Mouse (Mus musculus) heart, adult 2 months (tissue): ENCODE data around the gene Dpp4. TPM values are rescaled to one million over a fixed set of nuclear protein-coding genes. Genes with fewer than 3 reads are reported as not detected.

Experiments
- DNase-seq, 2 experiments: peaks; one replicate each; pipeline ENCODE4 v3.0.0; 2021
- H3K27ac ChIP-seq: fragments of 200-600 bp; 2 replicates; pipeline ENCODE4 v1.8.1; 2022
- H3K27me3 ChIP-seq: fragments of 200-500 bp; 2 replicates; pipeline ENCODE4 v1.6.1; 2012; ENCODE audit warnings: mild to moderate bottlenecking, low read length, inconsistent platforms, mixed read lengths; ENCODE audit not compliant: control insufficient read depth, insufficient read depth
- H3K36me3 ChIP-seq: fragments of 200-500 bp; 2 replicates; pipeline ENCODE4 v1.6.1; 2012; ENCODE audit warnings: low read length, inconsistent platforms; ENCODE audit not compliant: control insufficient read depth, insufficient read depth
- H3K4me1 ChIP-seq: fragments of 200-500 bp; 2 replicates; pipeline ENCODE4 v1.6.1; 2011; ENCODE audit warnings: low read length; ENCODE audit not compliant: control insufficient read depth, insufficient read depth
- H3K4me3 ChIP-seq: fragments of 200-600 bp; 2 replicates; pipeline ENCODE4 v1.8.1; 2022
- H3K79me2 ChIP-seq: fragments of 200-500 bp; replicated peaks from 2 replicates; pipeline ENCODE4 v1.6.1; 2012; ENCODE audit warnings: mild to moderate bottlenecking, inconsistent platforms, low read length, moderate library complexity, mixed read lengths; ENCODE audit not compliant: control insufficient read depth, insufficient read depth
- H3K9ac ChIP-seq: fragments of 200-500 bp; 2 replicates; pipeline ENCODE4 v1.6.1; 2012; ENCODE audit warnings: low read depth, mild to moderate bottlenecking, control low read depth, inconsistent platforms, low read length, mixed read lengths
- CTCF ChIP-seq: fragments of 200-600 bp; IDR thresholded peaks from 2 replicates; pipeline ENCODE4 v1.8.1; 2022; ENCODE audit warnings: antibody characterized with exemption, mild to moderate bottlenecking, moderate library complexity
- EP300 ChIP-seq: fragments of 200-500 bp; IDR thresholded peaks from 2 replicates; pipeline ENCODE4 v1.6.1; 2011; ENCODE audit warnings: low read depth, low read length, control low read depth; ENCODE audit not compliant: insufficient read depth
- POLR2A ChIP-seq: fragments of 200-500 bp; IDR thresholded peaks from 2 replicates; pipeline ENCODE4 v1.6.1; 2011; ENCODE audit warnings: mild to moderate bottlenecking, low read depth, low read length, control low read depth; ENCODE audit not compliant: insufficient read depth
- WGBS: fragments of 180-500 bp; shearing (Covaris S2); methylation state at CpG from one replicate; pipeline ENCODE4 v1.1.7; 2018; 5-methylcytosine and 5-hydroxymethylcytosine counted together
- intact Hi-C: fragments of 180-260 bp; cut with DNase I; formaldehyde crosslinking; loops from one replicate; pipeline ENCODE4 v1.15.1; 2025
- polyA plus RNA-seq: library from polyadenylated mRNA; depleted of rRNA; stranded (reverse); fragments of >200 nt; gene quantifications from 2 replicates; pipeline ENCODE4 v1.2.3, GENCODE M21; 2012
- total RNA-seq, 2 experiments: library from RNA; stranded (reverse); gene quantifications; 2 replicates each; pipeline ENCODE4 v1.2.3; 2021

Gene Dpp4
- total and polyA plus RNA-seq, 3 experiments: 2.4 to 4.2 (median 4.1) TPM

DNA sequence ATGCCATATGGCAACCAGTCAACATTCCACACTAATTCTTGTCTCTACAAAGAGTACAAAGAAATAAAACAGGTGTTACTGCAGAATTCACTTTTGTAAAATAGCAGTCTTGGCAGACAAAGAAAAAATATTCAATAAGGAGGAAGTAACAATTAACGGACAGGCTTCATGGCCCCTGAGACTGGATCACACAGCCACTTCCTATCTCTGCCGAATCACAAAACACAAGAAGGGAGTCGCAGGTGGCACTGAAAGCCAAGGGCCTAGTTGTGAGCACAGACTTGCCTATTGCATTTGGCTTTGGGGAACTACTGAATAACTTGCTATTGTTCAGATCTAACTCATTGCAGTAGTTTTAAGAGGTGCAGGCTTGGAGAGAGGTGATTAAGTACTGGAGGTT, 19.9 kb downstream of the Dpp4 start:
- intact Hi-C loops: no loop called here
- H3K27me3 ChIP-seq: no peaks in the 10 kb centered on the region
- no peak overlapping the region for H3K4me3 ChIP-seq
- DNase-seq: no peak
- peaks cover 2% of the 10 kb centered on the region; the same call in 1 of the 2 replicates for H3K4me1 ChIP-seq
- no peak for TF ChIP-seq POLR2A
- no peak for TF ChIP-seq EP300
- no peak for TF ChIP-seq CTCF
- no peak overlapping the region for H3K9ac ChIP-seq
- WGBS: 49% methylated on average over 3 of the region's 3 CpGs
- no peaks in the 10 kb centered on the region for H3K36me3 ChIP-seq
- H3K79me2 ChIP-seq: no peaks in the 10 kb centered on the region
- no peak overlapping the region for H3K27ac ChIP-seq

DNA sequence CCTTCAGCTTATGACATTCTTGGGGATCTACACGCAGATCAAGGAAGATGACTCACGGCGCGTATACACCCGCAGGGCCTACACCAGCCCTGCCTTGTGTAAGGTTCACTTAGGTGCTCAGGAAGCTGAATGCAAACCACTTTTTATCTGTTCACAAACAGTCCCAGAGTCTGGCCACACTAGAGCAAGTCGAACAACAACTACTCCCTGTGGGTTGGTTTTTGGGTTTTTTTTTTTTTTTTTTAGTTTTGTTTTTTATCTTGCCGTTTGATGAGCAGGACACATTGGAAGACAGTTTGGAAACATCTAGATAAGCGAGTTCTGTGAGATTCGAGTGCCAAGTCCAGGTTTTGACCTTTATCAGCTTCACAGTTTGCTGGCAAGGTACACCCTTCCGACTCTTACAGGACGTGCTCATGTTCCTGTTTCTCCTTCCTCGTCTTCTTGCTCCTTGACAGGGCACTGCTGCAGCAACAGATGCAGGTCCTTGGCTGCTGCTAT, 21.0 kb downstream of the Dpp4 start:
- no peaks in the 10 kb centered on the region for H3K79me2 ChIP-seq
- H3K36me3 ChIP-seq: no peaks in the 10 kb centered on the region
- H3K4me3 ChIP-seq: no peak overlapping the region
- intact Hi-C loops: no loop called here
- DNase-seq: peak in 1 of 2 experiments; percentile 15
- H3K27me3 ChIP-seq: no peaks in the 10 kb centered on the region
- H3K9ac ChIP-seq: no peak overlapping the region
- H3K4me1 ChIP-seq: peaks cover 2% of the 10 kb centered on the region; the same call in 1 of the 2 replicates
- TF ChIP-seq CTCF (no peak), POLR2A (no peak), EP300 (no peak)
- WGBS: 57% methylated on average over 12 of the region's 12 CpGs
- H3K27ac ChIP-seq: no peak overlapping the region

DNA sequence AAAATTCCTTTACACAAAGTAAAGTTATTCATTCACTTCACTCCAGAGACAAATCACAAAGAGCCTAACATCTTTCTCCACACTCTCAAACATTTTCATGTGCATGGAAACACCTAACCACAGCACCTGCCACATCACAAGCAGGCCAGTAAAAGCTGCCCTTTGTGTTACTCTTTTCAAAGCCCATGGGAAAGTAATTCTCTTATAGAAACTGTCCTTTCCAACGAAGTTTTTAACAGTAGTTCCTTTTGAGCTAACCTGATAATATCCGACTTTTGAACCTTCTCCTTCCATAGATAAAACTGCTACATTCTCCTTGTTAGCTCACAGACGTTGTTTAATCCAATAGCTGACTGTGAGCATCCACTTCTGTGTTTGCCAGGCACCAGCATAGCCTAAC, 21.7 kb downstream of the Dpp4 start:
- H3K36me3 ChIP-seq: no peaks in the 10 kb centered on the region
- TF ChIP-seq POLR2A: no peak
- TF ChIP-seq EP300: no peak
- no peak for TF ChIP-seq CTCF
- H3K4me1 ChIP-seq: peaks cover 2% of the 10 kb centered on the region; the same call in 1 of the 2 replicates
- H3K4me3 ChIP-seq: no peak overlapping the region
- 58% methylated on average over 3 of the region's 3 CpGs for WGBS
- H3K9ac ChIP-seq: no peak overlapping the region
- intact Hi-C loops: no loop called here
- no peaks in the 10 kb centered on the region for H3K79me2 ChIP-seq
- H3K27ac ChIP-seq: no peak overlapping the region
- no peak for DNase-seq
- H3K27me3 ChIP-seq: no peaks in the 10 kb centered on the region

DNA sequence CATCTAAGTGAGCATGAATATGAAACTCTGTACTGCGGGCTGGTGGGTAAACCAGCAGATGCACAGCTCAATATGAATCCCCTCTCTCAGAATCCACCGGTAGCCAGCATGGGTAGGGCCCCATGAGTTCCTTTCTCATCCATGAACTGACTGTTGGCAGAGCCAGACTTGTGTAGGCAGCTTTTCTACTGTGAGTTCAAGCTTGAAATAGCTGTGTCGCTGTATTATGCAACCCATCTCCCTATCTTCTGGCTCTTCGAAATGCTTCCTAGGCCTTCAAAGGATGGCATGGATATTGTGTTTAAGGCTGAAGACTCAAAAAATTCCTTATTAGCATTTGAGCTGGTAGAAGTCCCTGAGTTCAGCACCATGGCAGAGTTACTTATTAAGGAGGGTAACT, 23.2 kb downstream of the Dpp4 start:
- TF ChIP-seq EP300: no peak
- TF ChIP-seq POLR2A: no peak
- no peak for TF ChIP-seq CTCF
- peaks cover 2% of the 10 kb centered on the region; the same call in 1 of the 2 replicates for H3K4me1 ChIP-seq
- H3K27ac ChIP-seq: no peak overlapping the region
- H3K79me2 ChIP-seq: no peaks in the 10 kb centered on the region
- no peak overlapping the region for H3K4me3 ChIP-seq
- intact Hi-C loops: no loop called here
- WGBS: 94% methylated on average over 4 of the region's 4 CpGs
- no peaks in the 10 kb centered on the region for H3K27me3 ChIP-seq
- no peaks in the 10 kb centered on the region for H3K36me3 ChIP-seq
- DNase-seq: no peak
- no peak overlapping the region for H3K9ac ChIP-seq

DNA sequence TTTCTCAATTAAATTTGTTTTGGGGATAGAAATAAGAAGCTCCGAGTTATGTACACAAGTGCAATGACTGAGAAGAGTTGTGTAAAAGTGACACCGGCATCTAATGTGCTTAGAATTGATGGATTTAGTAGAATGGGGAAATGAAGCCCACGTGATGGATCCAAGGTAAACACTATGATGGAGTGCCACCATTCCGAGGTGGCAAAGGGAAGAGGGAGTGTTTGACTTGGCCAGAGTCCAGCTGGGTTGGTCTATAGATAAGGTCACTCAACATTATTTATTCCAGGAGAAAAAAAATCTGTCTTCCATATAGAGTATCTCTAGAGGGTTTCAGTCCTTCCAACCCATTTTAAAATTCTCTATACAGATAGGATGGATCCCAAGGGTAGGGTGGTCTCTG, 28.8 kb downstream of the Dpp4 start:
- DNase-seq: no peak
- Histone ChIP-seq H3K9ac (no peak overlapping the region), H3K36me3 (no peaks in the 10 kb centered on the region), H3K4me3 (no peak overlapping the region), H3K79me2 (no peaks in the 10 kb centered on the region), H3K27me3 (no peaks in the 10 kb centered on the region), H3K4me1 (no peaks in the 10 kb centered on the region), H3K27ac (no peak overlapping the region)
- TF ChIP-seq CTCF (no peak), EP300 (no peak), POLR2A (no peak)
- intact Hi-C loops: no loop called here
- WGBS: 56% methylated on average over 4 of the region's 4 CpGs

DNA sequence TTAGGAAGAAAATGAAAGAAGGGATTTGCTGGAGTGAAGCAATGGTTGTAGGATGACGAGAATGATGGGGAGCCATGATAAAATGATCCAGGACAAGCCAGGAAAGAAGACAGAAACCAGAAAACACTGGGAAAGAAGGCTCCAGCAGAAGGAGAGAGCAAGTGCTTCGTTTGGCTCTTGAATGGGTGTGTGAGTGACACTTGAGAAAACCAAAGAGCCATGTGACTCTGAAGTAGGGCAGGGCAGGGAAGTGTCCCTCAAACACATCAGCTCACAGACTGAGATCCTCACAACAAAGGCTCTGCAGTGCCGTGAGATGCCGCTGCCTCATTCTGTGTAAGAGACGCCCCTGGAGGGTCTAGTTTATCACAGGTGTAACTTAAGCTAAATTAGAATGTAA, 29.6 kb downstream of the Dpp4 start:
- DNase-seq: no peak
- Histone ChIP-seq H3K9ac (no peak overlapping the region), H3K27me3 (no peaks in the 10 kb centered on the region), H3K27ac (no peak overlapping the region), H3K4me3 (no peak overlapping the region), H3K36me3 (no peaks in the 10 kb centered on the region), H3K79me2 (no peaks in the 10 kb centered on the region), H3K4me1 (no peaks in the 10 kb centered on the region)
- intact Hi-C loops: no loop called here
- TF ChIP-seq CTCF (no peak), EP300 (no peak), POLR2A (no peak)
- WGBS: 71% methylated on average over 5 of the region's 5 CpGs
